Mouse (Mus musculus): ENCODE data around the gene Commd4.

Gene Commd4

DNA sequence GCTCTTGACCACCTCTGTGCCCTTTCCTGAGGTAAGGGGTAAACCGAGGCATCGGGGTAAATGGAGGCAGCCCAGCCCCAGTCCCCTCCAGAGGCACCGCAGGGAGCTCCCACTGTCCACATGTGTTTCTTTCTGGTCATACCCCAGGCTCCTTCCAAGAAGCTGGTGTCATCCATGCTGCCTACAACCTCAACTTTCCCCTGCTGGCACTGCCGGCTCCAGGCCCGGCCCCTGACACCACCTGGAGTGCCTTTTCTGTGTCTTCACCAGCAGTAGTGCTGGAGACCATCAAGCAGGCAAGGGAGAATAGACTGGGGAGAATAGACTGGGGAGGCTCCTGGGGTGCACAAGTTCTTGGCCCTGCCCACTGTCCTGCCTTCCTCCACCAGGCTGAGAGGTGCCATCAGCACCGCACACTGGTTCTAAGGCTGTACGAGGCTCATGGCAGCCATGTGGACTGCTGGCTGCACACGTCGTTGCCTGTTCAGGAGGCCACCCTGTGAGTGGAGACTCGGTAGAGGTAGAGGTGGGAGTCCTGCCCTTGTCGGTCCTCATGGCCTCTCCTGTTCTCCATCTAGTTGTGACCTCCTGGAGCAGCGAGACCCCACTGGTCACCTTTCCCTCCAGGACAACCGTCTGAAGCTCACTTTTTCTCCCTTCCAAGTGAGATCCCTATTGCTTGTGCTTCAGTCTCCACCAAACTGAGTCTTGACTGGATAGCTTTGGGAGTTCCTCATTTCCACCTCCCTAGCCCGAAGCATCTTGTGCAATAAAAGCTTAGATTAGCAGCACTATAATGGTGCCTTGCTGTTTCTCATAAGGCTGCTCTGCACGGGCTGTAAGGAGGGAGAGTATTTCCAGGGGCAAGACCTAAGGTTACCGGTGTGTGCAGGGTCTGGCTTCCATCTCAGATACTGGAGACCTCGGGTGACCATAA lies 16.4 kb downstream of the Commd4 start:
- no peak for DNase-seq (ENCODE audit: low spot score)

DNA sequence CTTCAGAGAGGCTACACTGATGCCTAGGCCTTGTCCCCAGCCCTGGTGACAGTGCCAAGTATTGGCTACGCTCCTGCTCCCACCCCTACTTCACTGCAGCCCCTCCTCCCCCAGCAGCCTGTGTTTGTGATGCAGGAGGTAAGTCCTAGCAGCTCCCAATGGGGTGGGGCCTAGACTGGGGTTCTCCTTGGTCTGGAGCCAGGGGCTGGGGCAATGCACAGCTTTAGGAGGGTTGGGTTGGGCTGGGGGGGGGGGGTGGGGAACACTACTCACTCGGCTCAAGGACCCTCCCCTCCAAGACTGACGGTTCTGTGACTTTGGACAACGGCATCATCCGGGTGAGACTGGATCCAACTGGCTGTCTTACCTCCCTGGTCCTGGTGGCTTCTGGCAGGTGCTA lies 18.6 kb downstream of the Commd4 start:
- DNase-seq (ENCODE audit: low spot score), result no peak

DNA sequence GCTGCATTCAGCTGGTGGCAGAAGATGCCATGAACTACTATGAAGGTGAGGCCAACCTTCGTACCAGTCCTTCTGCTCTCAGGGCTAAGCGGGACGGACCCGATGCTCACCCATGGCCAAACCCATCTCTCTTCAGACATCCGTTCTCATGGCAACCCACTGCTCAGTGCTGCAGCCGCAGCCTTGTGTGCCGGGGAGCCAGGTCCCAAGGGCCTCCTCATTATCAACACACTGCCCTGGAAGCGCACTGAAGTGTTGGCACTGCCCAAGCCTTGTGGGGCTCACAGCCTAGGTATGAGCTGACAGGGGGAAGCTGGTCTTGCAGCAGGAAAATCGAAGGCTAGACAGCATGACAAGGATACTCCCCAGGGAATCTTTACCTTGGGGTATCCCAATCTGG lies 19.0 kb downstream of the Commd4 start:
- no peak for DNase-seq (ENCODE audit: low spot score)

DNA sequence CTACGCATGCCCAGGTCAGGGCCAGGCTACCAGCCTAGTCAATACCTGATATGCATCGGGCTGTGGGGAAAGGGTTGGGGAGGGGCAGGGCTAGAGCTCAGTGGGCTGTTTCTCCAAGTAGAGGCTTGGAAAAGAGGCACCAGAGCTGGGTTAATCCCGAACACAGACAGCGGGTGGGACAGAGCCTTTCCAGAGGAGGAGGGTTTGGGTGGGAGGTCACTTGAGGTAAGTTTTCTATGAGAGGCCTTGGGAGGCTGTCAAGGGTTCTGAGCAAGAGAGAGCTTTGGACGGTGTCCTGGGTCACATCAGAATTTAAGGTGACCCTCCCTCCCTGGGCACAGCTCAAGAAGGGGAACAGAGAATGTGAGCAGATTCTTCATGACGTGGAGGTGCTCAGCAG lies 19.6 kb downstream of the Commd4 start:
- DNase-seq (ENCODE audit: low spot score), result no peak

DNA sequence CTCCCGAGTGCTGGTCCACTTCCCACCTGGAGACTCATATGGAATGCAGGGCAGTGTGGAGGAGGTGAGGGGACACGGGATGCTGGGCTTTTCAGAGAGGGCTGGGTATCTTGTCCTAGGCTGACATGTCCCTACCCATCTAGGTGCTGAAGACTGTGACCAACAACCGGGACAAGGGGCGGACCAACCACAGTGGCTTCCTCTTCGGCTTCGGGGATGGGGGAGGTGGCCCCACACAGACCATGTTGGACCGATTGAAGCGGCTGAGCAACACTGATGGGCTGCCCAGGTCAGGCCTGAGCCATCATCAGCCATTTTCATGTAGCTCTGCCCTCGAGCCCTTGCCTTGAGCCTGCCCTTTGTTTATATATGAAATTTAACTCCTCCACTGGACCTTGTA lies 20.4 kb downstream of the Commd4 start:
- no peak for DNase-seq (ENCODE audit: low spot score)

DNA sequence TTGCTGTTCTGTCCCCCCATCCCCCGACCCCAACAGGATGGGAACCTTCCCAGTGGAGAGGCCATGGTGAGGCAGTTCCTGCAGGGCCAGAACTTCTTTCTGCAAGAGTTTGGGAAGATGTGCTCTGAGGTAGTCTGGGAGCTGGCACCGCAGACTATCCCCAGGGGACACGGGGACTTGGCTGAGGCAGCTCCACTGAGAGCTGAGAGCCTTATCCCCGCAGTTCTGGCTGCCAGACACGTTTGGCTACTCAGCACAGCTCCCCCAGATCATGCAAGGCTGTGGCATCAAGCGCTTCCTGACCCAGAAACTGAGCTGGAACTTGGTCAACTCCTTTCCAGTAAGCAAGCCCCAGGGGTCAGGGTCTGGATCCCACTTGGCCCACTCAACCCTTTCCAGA lies 20.9 kb downstream of the Commd4 start:
- no peak for DNase-seq (ENCODE audit: low spot score)

DNA sequence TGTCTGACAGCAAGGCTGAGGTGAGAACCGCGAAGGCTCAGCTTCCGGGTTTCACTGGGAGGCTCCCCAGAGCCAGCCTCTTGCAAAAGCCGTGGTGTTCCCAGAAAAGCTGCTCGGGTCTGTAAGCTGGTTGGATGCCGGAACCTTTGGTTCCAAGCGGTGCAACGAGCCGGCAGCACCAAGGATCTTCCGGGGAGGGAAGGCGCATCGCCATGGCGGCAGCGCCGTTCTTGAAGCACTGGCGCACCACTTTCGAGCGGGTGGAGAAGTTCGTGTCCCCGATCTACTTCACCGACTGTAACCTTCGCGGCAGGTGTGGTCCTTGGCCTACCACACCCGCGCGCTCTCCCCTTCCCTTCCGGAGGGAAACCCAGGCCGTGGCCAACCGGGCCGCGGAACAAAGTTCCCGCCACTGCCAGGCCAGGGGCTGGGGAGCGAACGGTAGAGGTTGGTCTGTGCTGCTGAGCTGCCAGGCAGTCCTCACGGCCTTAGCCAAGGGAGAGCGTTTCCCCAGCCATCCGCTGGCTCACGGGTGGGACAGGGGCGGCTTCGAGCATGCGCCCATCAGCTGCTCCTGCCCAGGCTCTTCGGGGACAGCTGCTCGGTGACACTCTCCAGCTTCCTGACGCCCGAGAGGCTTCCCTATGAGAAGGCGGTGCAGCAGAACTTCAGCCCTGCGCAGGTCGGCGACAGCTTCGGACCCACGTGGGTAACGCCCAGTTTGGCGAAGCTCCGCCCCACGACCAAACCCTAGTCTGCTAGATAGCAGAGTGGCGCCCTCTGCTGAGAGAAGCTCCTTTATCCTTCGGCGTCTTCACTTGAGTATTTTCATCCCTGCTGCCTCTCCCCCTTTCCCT lies 27.3 kb downstream of the Commd4 start, which contains the start of gene Man2c1:
Man2c1 (plus strand) TSS at position 114 of the 857 bp plus-strand sequence.
- DNase-seq (ENCODE audit: low spot score), result peak; percentile 92

DNA sequence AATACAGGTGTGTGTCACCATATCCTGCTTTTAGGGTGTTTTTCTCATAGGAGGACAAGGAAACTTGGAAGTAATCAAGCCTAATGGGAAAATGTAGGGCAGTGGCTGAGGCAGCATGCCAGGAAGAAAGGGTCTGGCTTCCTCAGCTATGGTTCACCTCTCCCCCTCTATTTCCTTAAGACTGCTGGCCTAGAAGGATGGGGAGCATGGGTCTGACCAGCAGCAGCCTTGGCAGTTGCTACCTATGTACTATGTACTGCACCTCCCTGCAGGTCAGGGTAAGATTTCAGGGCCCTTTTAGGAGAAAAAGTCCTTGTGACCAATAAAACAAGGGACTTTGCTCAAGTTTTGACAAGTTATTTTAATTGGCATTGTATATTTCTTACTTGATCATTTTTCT lies 28.5 kb downstream of the Commd4 start:
- no peak for DNase-seq (ENCODE audit: low spot score)

DNA sequence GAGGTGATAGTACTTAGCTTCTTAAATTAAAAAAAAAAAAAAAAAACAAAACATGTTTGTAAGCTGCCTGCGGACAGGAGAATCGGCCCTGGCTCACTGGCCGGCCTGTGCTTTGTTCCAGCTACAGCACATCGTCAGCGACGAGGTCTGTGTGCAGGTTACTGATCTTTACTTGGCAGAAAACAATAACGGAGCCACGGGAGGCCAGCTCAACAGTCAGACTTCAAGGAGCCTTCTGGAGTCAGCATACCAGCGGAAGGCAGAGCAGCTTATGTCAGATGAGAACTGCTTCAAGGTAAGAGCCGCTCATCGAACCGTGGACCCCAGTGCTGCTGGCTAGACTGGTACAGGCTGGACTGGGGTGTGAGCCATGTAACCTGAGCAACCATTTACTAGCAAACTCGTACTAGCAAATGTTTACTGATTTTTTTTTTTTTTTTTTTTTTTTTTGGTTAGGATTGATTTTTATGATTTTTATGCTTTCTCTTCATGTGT lies 40.8 kb downstream of the Commd4 start:
- no peak for DNase-seq (ENCODE audit: low spot score)

All from yolk sac, embryonic 10.5 days (tissue).